Mouse (Mus musculus) bone marrow, adult 2 months (tissue): ENCODE measurements around the gene Mlxipl. TPM values are rescaled to one million over a fixed set of nuclear protein-coding genes. Genes with fewer than 3 reads are reported as not detected.

ENCODE experiments used
- H3K27ac ChIP-seq: fragments of 200-500 bp; 2 replicates; pipeline ENCODE4 v1.5.1; 2012; ENCODE audit warnings: low read depth, mild to moderate bottlenecking, control low read depth, inconsistent platforms, low read length; ENCODE audit not compliant: control insufficient read depth, poor library complexity, insufficient read depth
- H3K4me1 ChIP-seq: fragments of 200-500 bp; 2 replicates; pipeline ENCODE4 v1.6.1; 2011; ENCODE audit warnings: low read length; ENCODE audit not compliant: control insufficient read depth, insufficient read depth
- H3K4me3 ChIP-seq: fragments of 200-500 bp; replicated peaks from 2 replicates; pipeline ENCODE3; 2011; ENCODE audit warnings: mild to moderate bottlenecking, low read depth, low read length, control low read depth; ENCODE audit not compliant: control insufficient read depth
- CTCF ChIP-seq: fragments of 200-500 bp; IDR thresholded peaks from 2 replicates; pipeline ENCODE4 v1.5.1; 2011; ENCODE audit warnings: low read length, control low read depth; ENCODE audit not compliant: control insufficient read depth, insufficient read depth
- POLR2A ChIP-seq: fragments of 200-500 bp; IDR thresholded peaks from 2 replicates; pipeline ENCODE4 v1.6.1; 2011; ENCODE audit warnings: low read depth, mild to moderate bottlenecking, control low read depth, low read length, borderline replicate concordance; ENCODE audit not compliant: control insufficient read depth
- WGBS: fragments of 180-500 bp; shearing (Covaris S2); methylation state at CpG from one replicate; pipeline ENCODE4 v1.1.7; 2018; 5-methylcytosine and 5-hydroxymethylcytosine counted together
- polyA plus RNA-seq: library from polyadenylated mRNA; stranded (reverse); fragments of >200 nt; gene quantifications from 2 replicates; pipeline ENCODE4 v1.2.4, GENCODE M21; 2011; ENCODE audit warnings: low replicate concordance; ENCODE audit not compliant: missing spikeins, insufficient read depth, insufficient read length

Gene Mlxipl
- polyA plus RNA-seq, 1 experiment = 4.1 TPM

GRCm38 (mm10) chr5:135185596-135185995 is 95.9 kb downstream of the Mlxipl start:
- peaks cover 3% of the 10 kb centered on the region for H3K4me1 ChIP-seq
- no peak overlapping the region for H3K27ac ChIP-seq
- no peak for TF ChIP-seq POLR2A
- TF ChIP-seq CTCF = peak; percentile 34; the same call in 1 of the 2 replicates
- WGBS = 48% methylated on average over 3 of the region's 3 CpGs
- H3K4me3 ChIP-seq = no peak overlapping the region

- no peak for TF ChIP-seq CTCF
- H3K4me1 ChIP-seq = peaks cover 3% of the 10 kb centered on the region
- H3K27ac ChIP-seq = peak overlapping the region; percentile 89
- WGBS = 12% methylated on average over 10 of the region's 10 CpGs
- H3K4me3 ChIP-seq = peak overlapping the region; percentile 76
These were observed 96.5 kb downstream of the Mlxipl start for GRCm38 (mm10) chr5:135186231-135186620.

DNA sequence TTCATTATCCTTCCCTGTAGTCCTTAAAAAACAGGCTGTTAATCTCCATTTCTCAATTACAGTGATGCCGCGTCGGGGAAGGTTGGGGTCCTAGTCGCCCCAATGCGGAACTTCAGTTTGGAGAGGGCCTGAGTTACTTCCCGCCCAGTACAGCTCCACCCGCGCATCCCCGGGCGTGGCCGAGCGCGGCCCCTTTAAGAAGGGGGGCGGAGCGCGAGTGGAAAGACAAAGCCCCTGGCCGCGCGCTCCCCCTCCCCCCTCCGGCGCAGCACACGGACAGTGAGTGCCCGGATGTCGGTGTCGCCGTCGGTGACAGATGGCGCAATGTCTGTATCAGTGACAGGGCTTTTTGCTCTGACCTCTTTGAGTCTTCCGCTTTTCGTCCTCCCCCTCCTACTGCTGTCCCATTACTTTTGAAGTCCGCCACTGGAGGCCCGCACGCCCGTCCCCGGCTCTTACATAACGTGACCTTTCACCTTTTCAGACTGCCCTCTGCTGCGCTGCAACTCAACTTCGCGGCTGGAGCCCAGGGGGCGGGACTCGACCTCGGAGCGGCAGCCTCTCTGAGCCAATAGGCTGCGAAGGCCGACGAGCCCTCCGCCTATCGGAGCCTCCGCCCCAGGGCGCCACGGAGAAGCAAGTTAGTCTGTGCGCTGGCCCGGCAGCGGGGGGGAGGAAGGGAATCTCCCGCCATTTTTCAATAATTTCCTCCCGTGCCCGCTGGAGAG is 97.1 kb downstream of the Mlxipl start, which contains the start of gene Baz1b:
Gene Baz1b, plus strand, starts transcription at position 644 of the 728 bp plus-strand sequence.
- TF ChIP-seq CTCF (no peak), POLR2A (peak; percentile 79; the same call in 1 of the 2 replicates)
- H3K4me3 ChIP-seq = peak within 1 kb of the TSS; percentile 84
- peak within 1 kb of the TSS; percentile 98 for H3K27ac ChIP-seq
- under 1% methylated on average over 57 of the region's 57 CpGs for WGBS
- H3K4me1 ChIP-seq = peaks cover 3% of the 10 kb centered on the region

DNA sequence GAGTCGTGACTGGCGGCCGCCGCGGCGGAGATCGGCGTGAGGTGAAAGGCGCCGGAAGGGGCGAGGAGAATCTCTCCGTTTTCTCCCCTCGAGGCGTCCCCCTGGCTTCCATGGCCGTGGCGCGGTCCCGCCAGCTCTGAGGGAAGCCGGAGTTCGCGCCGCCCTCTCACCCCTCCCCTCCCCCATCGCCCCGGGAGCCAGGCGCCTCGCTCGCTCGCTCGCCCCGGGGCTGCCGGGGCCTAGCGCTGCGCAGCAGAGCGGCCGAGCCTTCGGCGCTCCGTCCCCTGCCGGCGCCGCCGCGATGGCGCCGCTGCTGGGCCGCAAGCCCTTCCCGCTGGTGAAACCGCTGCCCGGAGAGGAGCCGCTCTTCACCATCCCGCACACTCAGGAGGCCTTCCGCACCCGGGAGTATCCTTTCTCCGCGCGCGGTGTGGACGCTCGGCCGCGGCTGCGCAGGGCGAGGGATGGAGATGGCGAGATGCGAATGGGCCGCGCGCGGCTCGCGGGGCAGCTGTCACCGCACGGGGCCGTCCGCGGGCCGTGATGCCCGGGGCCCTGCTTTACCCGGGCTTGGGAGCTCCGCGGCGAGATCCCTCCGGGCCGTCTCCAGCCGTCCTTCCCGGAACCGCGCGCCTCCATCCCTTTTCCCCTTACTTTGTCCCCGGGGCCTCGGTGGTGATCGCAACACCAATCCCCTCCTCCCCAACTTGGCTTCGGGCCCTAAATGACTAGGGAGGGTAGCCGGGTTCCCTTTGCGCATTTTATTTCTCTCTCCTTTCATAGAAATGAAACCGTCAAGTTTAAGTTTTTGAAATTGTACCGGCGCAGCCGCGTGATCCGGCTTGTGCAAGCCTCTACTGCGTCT is 97.9 kb downstream of the Mlxipl start:
- Histone ChIP-seq H3K4me3 (peak overlapping the region; percentile 84), H3K27ac (peak overlapping the region; percentile 98), H3K4me1 (peaks cover 3% of the 10 kb centered on the region)
- under 1% methylated on average over 95 of the region's 102 CpGs for WGBS
- no peak for TF ChIP-seq POLR2A

Other genes starting within 250 kb of the Mlxipl start
- not detected in 2 replicates for gene Tmem270, start 183.2 kb upstream of the Mlxipl start, polyA plus RNA-seq
- 224 and 283 TPM in 2 replicates for gene Cldn13, start 174.4 kb upstream of the Mlxipl start, polyA plus RNA-seq
- gene Mettl27, start 157.5 kb upstream of the Mlxipl start, polyA plus RNA-seq = 9.9 and 11.4 TPM in 2 replicates
- 11.1 TPM in 1 of 2 replicates, not detected in the other for gene Cldn4, start 143.0 kb upstream of the Mlxipl start, polyA plus RNA-seq
- gene Cldn3, start 103.7 kb upstream of the Mlxipl start, polyA plus RNA-seq = not detected in 2 replicates
- 27.7 and 39.7 TPM in 2 replicates for gene Abhd11, start 80.7 kb upstream of the Mlxipl start, polyA plus RNA-seq
- 2.0 and 2.9 TPM in 2 replicates for gene Stx1a, start 66.4 kb upstream of the Mlxipl start, polyA plus RNA-seq
- 16.0 and 18.8 TPM in 2 replicates for gene Dnajc30, start 25.7 kb upstream of the Mlxipl start, polyA plus RNA-seq
- 34.4 and 44.1 TPM in 2 replicates for gene Bud23, start 24.9 kb upstream of the Mlxipl start, polyA plus RNA-seq
- 1.3 and 1.6 TPM in 2 replicates for gene Vps37d, start 11.6 kb upstream of the Mlxipl start, polyA plus RNA-seq
- gene Tbl2, start 59.8 kb downstream of the Mlxipl start, polyA plus RNA-seq = 3.5 and 7.8 TPM in 2 replicates
- 30.7 and 40.7 TPM in 2 replicates for gene Bcl7b, start 78.4 kb downstream of the Mlxipl start, polyA plus RNA-seq
- gene Baz1b, start 97.4 kb downstream of the Mlxipl start, polyA plus RNA-seq = 69.6 and 92.7 TPM in 2 replicates
- 2.0 TPM in 1 of 2 replicates, not detected in the other for gene Fzd9, start 161.3 kb downstream of the Mlxipl start, polyA plus RNA-seq